Mouse (Mus musculus): ENCODE results near the gene Ntn1.

Ntn1 gene

GRCm38 (mm10) chr11:68274331-68274811 is 126.3 kb downstream of the Ntn1 start:
- in situ Hi-C loops (cut with MboI; ENCODE audit: low sequenced_read_pairs) = no loop called here

DNA sequence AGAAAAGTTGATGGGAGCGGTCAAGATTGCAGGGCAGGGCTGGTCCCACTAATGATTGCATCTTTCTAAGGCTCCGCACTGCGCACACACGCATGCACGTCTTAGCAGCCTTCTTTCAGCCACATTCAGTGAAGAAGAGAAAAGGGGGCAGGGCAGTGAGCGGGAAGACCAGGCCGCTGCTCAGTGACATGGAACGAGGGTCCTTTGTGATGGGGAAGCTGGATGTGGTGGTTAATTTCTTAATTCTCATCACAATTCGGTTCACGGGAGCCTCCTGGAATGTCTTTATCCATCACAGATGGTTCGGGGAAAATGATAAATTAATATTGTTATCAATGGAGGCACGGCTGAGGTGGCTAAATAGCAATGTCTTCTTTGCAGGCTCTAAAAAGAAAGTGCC is 126.8 kb downstream of the Ntn1 start:
- in situ Hi-C loops (cut with MboI; ENCODE audit: low sequenced_read_pairs) = no loop called here

DNA sequence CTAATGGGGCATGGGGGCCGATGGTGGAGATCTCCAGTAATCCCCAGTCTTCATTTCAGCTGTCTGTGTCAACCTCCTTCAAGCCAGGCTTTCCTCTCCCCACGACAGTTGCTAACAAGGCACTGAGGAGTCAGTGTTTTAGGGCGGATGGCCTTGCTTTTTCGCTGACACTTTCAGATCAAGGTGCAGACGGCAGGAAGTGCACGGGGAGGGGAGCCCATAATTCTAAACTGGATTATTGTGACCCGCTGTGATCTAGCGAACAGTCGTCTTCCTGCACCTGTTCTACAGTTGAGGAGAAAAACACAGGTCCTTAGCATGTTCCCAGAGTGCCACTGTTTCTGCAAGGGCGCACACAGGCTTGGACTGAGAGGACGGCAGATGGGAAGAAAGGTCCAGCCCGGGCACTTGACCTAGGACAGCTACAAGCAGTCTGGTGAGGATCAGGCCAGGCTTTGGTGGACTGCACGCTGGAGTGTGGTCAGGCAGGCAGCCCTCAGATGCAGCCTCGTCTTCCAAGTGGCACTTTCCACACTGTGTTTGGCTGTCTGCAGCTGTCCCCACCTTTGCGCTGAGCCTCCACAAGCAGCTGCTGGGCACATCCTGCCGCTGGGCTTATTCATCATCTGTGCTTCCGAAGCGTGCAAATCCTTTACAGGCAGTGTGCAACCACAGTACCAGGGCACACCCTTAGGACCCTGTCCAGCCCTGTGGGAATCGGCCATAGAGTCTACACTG is 129.7 kb downstream of the Ntn1 start:
- in situ Hi-C loops (cut with MboI; ENCODE audit: low sequenced_read_pairs) = no loop called here

GRCm38 (mm10) chr11:68264276-68264675 is 136.3 kb downstream of the Ntn1 start:
- in situ Hi-C loops (cut with MboI; ENCODE audit: low sequenced_read_pairs) = no loop called here

DNA sequence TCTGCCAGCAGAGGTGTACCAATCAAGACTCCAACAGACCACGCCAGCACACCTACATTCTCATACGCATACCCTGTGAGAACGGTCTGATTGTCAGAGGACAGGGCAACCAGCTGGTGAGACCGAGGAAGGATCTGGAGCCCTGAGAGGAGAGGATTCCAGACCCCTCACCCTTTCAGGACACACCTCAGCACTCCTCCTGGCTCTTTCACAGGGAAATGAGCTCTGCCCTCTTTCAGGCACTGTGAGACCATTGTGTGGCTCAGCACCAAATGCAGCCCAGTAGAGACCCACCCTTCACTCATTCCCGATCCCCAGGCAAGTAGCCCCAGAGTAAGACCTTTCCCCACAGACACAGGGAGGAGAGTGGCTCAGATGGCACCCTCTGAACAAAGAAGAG is 137.5 kb downstream of the Ntn1 start:
- in situ Hi-C loops (cut with MboI; ENCODE audit: low sequenced_read_pairs) = no loop called here

DNA sequence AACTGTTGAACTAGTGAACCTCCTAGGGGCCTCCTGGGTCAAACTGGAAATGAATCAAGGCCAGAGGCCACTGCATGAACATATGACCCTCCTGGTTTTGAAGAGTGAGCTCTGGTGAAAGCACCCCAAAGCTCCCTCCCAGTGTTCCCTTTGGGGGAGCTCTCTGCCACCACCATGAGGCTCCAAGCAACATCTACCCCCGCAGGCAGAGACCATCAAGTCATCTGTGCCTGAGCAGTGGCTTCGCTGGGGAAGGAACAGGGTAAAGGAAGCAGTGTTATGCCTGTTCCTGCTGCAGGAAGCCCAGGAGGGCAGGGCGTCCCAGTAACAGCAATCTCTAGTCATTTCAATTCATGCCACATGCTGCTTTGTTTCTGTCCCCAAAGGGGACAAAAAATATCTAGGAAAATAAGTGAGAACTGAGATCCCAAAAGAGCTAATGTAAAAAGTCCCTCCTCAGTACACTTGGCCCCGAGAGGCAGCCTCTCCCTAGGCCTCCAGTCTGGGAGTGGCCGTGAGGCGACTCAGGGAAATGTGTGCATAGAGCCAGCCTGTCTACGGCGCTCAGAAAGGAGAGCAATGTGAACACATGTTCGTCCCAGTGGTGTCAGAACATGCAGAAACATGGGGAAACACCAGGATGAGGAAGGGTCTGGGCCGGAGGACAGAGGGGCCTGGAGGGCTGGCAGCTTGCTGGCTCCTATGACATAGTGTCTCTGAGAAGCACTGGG is 139.3 kb downstream of the Ntn1 start:
- in situ Hi-C loops (cut with MboI; ENCODE audit: low sequenced_read_pairs) = no loop called here

GRCm38 (mm10) chr11:68260399-68260798 is 140.2 kb downstream of the Ntn1 start:
- in situ Hi-C loops (cut with MboI; ENCODE audit: low sequenced_read_pairs) = no loop called here

DNA sequence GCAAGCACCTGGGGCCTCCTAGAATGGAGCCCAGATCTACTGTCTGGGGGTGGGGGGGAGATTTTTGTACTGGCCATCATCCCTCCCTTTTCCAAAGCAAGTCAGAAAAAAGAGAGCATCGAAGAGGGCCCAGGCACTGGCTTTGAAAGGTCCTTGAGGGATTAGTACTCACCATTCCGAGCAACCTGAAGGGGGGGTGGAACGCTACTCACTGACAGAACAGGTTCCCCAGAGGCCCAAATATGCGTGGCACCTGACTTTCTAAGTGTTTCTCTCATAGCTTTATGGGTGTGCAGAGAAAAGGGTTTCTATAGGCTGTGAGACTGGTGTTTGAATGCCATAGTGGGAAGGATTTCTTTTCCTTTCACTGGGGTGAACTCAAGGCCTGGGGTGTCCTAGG is 142.1 kb downstream of the Ntn1 start:
- in situ Hi-C loops (cut with MboI; ENCODE audit: low sequenced_read_pairs) = no loop called here

DNA sequence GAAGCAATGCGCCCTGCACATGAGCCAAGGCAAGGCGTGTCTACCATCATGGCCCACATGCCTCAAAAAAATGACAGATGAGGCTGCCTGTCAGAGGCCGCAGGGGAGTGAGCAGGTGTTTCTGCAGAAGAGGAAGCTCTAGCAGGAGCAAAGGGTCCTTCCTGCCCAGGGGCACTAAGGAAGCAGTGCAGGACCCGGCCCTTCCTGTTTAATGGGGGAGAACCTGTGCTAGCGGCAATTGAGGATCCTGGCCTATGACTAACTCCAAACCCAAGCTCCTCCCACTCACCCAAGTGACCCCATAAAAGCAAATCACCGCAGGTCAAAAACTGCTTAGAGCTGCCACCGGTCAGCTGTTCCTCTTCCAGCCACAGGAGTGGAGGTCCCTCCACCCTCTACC is 147.1 kb downstream of the Ntn1 start:
- in situ Hi-C loops (cut with MboI; ENCODE audit: low sequenced_read_pairs) = no loop called here

DNA sequence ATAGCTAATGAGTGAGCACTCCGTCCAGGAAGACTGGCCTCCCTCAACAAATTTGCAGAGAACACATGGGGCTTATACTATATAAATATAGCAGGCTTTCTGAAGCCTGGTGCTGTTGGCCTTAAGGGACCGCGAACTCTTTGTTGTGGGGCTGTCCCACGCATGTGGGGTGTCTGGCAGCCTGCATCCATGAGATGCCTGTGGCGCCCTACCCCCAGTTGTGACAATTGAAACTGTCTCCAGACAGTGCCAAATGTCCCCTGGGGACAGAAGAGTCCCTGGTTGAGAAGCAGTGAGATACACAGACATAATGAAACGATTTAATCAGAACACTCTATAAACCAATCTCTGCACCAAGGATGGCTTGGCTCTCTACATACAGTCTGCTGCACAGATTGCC is 150.5 kb downstream of the Ntn1 start:
- in situ Hi-C loops (cut with MboI; ENCODE audit: low sequenced_read_pairs) = no loop called here

GRCm38 (mm10) chr11:68247897-68248296 is 152.7 kb downstream of the Ntn1 start:
- in situ Hi-C loops (cut with MboI; ENCODE audit: low sequenced_read_pairs) = no loop called here

DNA sequence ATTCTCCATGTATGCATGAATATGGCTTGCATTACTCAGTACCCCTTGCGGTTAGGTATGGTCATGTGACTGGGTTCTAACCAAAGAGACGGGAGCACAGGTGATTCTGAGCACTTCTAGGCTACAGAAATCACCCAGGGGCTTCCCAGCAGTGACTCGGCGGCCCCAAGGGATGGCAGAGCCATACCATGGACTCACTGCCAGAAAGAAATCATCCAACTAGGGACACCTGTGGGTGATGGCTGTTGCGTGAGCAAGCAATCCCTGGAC is 155.7 kb downstream of the Ntn1 start:
- in situ Hi-C loops (cut with MboI; ENCODE audit: low sequenced_read_pairs) = no loop called here

DNA sequence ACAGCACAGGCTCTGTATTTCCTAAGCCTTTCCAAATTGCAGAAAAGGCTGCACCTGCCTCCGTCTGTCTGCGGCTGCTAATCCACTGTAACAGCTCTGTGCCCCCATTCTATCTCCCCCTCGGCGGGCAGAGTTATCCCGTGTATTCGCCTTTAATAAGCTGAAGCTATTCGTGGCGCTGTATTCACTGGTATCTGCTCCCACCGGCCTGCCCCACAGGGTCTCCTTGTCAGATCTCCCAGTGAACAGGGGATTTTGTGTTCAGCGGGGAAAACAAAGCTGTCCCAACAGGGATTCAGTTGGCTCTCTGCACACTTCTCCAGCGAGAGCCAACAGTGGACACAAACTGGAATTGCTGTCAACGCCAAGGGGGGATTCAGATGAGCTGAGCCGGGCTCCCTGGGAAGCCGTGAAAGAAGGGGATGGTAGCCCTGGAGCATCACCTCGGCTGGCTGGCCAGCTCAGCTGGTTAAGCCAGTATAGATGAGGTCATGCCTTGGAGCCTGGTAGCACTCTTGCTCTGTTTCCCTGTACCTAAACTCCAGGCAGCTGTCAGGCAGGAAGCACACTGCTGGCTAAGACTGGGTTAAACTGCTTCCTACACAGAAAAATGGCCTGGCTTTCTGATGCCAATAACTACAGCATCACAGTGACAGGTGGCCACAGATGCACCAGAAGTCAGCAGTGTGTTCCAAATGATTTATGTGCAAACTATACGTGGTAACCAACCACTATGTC is 156.2 kb downstream of the Ntn1 start:
- in situ Hi-C loops (cut with MboI; ENCODE audit: low sequenced_read_pairs) = no loop called here

- in situ Hi-C loops (cut with MboI; ENCODE audit: low sequenced_read_pairs) = no loop called here
Measured at GRCm38 (mm10) chr11:68239756-68240155, 160.9 kb downstream of the Ntn1 start.

DNA sequence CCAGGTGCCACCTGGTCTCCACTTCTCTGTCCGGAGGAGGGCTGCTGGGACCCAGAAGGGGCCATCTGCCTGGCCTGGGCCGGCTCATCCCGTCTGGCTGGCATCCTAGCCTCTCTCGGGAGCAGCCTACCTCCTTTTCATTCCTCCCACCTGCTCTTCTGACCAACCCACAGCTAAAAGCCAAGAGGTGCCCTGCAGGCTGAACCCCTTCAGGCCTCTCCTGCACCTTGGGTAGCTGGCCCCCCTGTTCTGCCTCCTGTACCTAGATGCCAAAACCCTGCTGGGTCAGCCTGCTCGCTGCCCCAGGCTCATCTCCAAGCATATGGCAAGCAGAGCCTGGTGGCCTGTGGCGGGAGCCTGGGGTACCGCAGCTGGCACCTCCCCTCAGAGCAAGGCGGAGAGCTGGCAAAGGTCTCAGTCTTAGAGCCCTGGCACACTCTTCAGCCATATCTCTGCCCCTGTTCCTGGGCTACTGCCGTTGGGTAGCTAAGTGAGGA is 167.1 kb downstream of the Ntn1 start:
- in situ Hi-C loops (cut with MboI; ENCODE audit: low sequenced_read_pairs) = no loop called here

DNA sequence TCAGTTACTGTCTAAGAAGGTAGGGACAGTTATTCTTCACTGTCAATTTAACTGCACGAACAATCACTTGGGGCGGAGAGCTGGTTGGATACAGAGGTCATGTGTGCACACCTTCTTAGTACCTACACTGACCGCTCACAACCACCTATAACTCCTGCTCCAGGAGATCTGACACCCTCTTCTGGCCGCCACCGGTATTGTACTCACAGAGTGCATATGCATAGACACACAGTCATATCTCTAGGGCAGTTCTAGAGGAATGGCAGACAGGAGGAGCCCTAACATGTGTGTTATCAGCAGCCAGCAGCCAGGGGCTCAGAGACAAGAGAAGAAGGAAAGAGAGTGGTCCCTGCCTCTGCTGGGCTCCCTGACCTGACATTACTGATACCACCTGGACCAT is 169.1 kb downstream of the Ntn1 start:
- in situ Hi-C loops (cut with MboI; ENCODE audit: low sequenced_read_pairs) = no loop called here

- in situ Hi-C loops (cut with MboI; ENCODE audit: low sequenced_read_pairs) = no loop called here
Measured at GRCm38 (mm10) chr11:68228941-68229665, 171.5 kb downstream of the Ntn1 start.

- in situ Hi-C loops (cut with MboI; ENCODE audit: low sequenced_read_pairs) = no loop called here
Measured at GRCm38 (mm10) chr11:68227837-68228236, 172.8 kb downstream of the Ntn1 start.

- in situ Hi-C loops (cut with MboI; ENCODE audit: low sequenced_read_pairs) = no loop called here
Measured at GRCm38 (mm10) chr11:68226654-68227057, 174.0 kb downstream of the Ntn1 start.

GRCm38 (mm10) chr11:68223143-68223542 is 177.5 kb downstream of the Ntn1 start:
- in situ Hi-C loops (cut with MboI; ENCODE audit: low sequenced_read_pairs) = no loop called here

GRCm38 (mm10) chr11:68222209-68222608 is 178.4 kb downstream of the Ntn1 start:
- in situ Hi-C loops (cut with MboI; ENCODE audit: low sequenced_read_pairs) = no loop called here

All from CH12F3 (cell line).